Mouse (Mus musculus) hindbrain, embryonic 16.5 days (tissue): ENCODE measurements at regions not wholly inside any gene's neighbourhood (a gene's known extent, or its start where the extent isn't known, plus 50 kb on each side); places are given as distances from the start of the nearest gene placed in this dataset.

Experiments used
- ATAC-seq: fragments of 200-750 bp; cut with Nextera tagmentation; 2 replicates; pipeline ENCODE4 v1.8.0; 2017; ENCODE audit warnings: moderate TSS enrichment, moderate library complexity
- H3K27ac ChIP-seq: fragments of 300-500 bp; sonication (generic); 2 replicates; pipeline ENCODE4 v1.5.1; 2014; ENCODE audit warnings: low read depth, mild to moderate bottlenecking, control low read depth, low read length, moderate library complexity
- H3K27me3 ChIP-seq: fragments of 300-500 bp; sonication (generic); replicated peaks from 2 replicates; pipeline ENCODE4 v1.6.1; 2014; ENCODE audit warnings: low read length; ENCODE audit not compliant: control insufficient read depth, insufficient read depth
- H3K36me3 ChIP-seq: fragments of 300-500 bp; sonication (generic); 2 replicates; pipeline ENCODE4 v1.6.1; 2014; ENCODE audit warnings: mild to moderate bottlenecking, low read length, moderate library complexity, mixed read lengths; ENCODE audit not compliant: control insufficient read depth, insufficient read depth
- H3K4me1 ChIP-seq: fragments of 300-500 bp; sonication (generic); 2 replicates; pipeline ENCODE4 v1.6.1; 2014; ENCODE audit warnings: low read depth, low read length; ENCODE audit not compliant: control insufficient read depth, insufficient read depth
- H3K4me2 ChIP-seq: fragments of 300-500 bp; sonication (generic); 2 replicates; pipeline ENCODE4 v1.6.1; 2014; ENCODE audit warnings: mild to moderate bottlenecking, low read length, control low read depth, moderate library complexity
- H3K4me3 ChIP-seq: fragments of 300-500 bp; sonication (generic); 2 replicates; pipeline ENCODE4 v1.5.1; 2014; ENCODE audit warnings: mild to moderate bottlenecking, low read length, control low read depth, moderate library complexity
- H3K9ac ChIP-seq: fragments of 300-500 bp; sonication (generic); 2 replicates; pipeline ENCODE4 v1.6.1; 2014; ENCODE audit warnings: low read depth, mild to moderate bottlenecking, control low read depth, low read length, moderate library complexity
- H3K9me3 ChIP-seq: fragments of 300-500 bp; sonication (generic); 2 replicates; pipeline ENCODE4 v1.6.1; 2014; ENCODE audit warnings: mild to moderate bottlenecking, low read length, moderate library complexity; ENCODE audit not compliant: control insufficient read depth
- WGBS: fragments of 180-500 bp; shearing (Covaris S2); extraction: QIAGEN DNeasy Blood & Tissue Kit; methylation state at CpG from one replicate; pipeline ENCODE4 v1.1.7; 2014; 5-methylcytosine and 5-hydroxymethylcytosine counted together

DNA sequence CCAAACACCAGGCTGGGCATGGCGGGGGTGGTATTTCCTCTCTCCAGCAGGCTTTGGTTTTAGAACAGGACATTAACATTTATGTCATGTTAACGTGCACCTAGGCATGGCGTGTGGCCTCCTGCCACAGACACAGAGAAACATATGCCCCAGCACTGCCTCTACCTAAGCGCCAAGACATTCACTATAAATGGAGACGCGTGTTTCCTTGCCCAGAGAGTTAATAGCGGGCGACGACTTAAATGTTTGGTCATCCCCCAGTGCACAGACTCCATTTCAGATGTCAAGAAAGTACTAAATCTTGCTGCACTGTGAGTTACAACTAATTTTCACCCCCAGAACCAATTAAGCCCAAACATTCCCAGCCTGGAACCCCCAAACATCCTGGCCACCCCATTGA is 646.3 kb downstream of the Rab28 start:
- no peak overlapping the region for H3K9ac ChIP-seq
- WGBS, result 76% methylated on average over 9 of the region's 9 CpGs
- no peaks in the 10 kb centered on the region for H3K9me3 ChIP-seq
- no peak overlapping the region for H3K4me3 ChIP-seq
- no peak overlapping the region for H3K27ac ChIP-seq
- no peaks in the 10 kb centered on the region for H3K27me3 ChIP-seq
- no peaks in the 10 kb centered on the region for H3K4me1 ChIP-seq
- H3K36me3 ChIP-seq, result no peaks in the 10 kb centered on the region
- no peak overlapping the region for H3K4me2 ChIP-seq
- ATAC-seq, result no peak

- 43% methylated on average over 3 of the region's 3 CpGs for WGBS
- no peak overlapping the region for H3K4me2 ChIP-seq
- no peaks in the 10 kb centered on the region for H3K36me3 ChIP-seq
- no peak for ATAC-seq
- no peak overlapping the region for H3K27ac ChIP-seq
- no peaks in the 10 kb centered on the region for H3K9me3 ChIP-seq
- H3K9ac ChIP-seq, result no peak overlapping the region
- no peaks in the 10 kb centered on the region for H3K27me3 ChIP-seq
- H3K4me1 ChIP-seq, result no peaks in the 10 kb centered on the region
- no peak overlapping the region for H3K4me3 ChIP-seq
These were observed 646.7 kb downstream of the Rab28 start for GRCm38 (mm10) chr5:41061222-41061621.

GRCm38 (mm10) chr5:41058015-41058414 is 649.9 kb downstream of the Rab28 start:
- no peak overlapping the region for H3K4me3 ChIP-seq
- WGBS, result 89% methylated on average over 3 of the region's 3 CpGs
- H3K4me2 ChIP-seq, result no peak overlapping the region
- no peaks in the 10 kb centered on the region for H3K36me3 ChIP-seq
- ATAC-seq, result no peak
- no peaks in the 10 kb centered on the region for H3K27me3 ChIP-seq
- H3K4me1 ChIP-seq, result no peaks in the 10 kb centered on the region
- H3K9ac ChIP-seq, result no peak overlapping the region
- H3K9me3 ChIP-seq, result no peaks in the 10 kb centered on the region
- no peak overlapping the region for H3K27ac ChIP-seq

DNA sequence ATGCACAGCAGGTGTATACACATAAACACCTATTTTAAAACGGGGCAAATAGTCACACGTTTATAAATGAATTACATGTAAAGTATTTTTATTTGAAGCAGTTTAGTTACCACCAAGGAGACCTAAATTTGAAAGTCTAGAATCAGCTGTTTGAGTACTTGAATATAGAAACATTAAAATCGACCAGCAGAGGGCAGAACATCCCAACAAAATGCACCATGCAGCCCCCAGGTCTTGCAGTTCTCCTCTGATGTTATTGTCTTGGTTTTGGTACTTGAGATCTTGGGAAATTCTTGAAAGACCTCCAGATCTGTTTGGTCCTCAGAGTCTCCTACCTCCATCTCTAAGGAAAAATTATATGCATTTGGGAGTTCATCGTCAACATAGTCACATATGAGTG is 656.0 kb downstream of the Rab28 start:
- H3K36me3 ChIP-seq, result no peaks in the 10 kb centered on the region
- 32% methylated on average over 4 of the region's 4 CpGs for WGBS

GRCm38 (mm10) chr5:41048515-41048914 is 659.4 kb downstream of the Rab28 start:
- H3K4me2 ChIP-seq, result no peak overlapping the region
- WGBS, result 13% methylated on average over 1 of the region's 1 CpGs
- H3K27ac ChIP-seq, result no peak overlapping the region
- H3K4me1 ChIP-seq, result no peaks in the 10 kb centered on the region
- no peak overlapping the region for H3K4me3 ChIP-seq
- no peak overlapping the region for H3K9ac ChIP-seq
- H3K27me3 ChIP-seq, result no peaks in the 10 kb centered on the region
- no peaks in the 10 kb centered on the region for H3K36me3 ChIP-seq
- no peaks in the 10 kb centered on the region for H3K9me3 ChIP-seq
- ATAC-seq, result peak; percentile 85

More for the DNA sequence above, 656.0 kb downstream of the Rab28 start:
- no peak for ATAC-seq
- Histone ChIP-seq H3K4me1 (no peaks in the 10 kb centered on the region), H3K9ac (no peak overlapping the region), H3K9me3 (no peaks in the 10 kb centered on the region), H3K27ac (no peak overlapping the region), H3K4me3 (no peak overlapping the region), H3K27me3 (no peaks in the 10 kb centered on the region), H3K4me2 (no peak overlapping the region)

GRCm38 (mm10) chr5:41045221-41045620 is 662.7 kb downstream of the Rab28 start:
- Histone ChIP-seq H3K4me2 (no peak overlapping the region), H3K27me3 (no peaks in the 10 kb centered on the region), H3K9me3 (no peaks in the 10 kb centered on the region), H3K4me3 (no peak overlapping the region), H3K27ac (no peak overlapping the region), H3K9ac (no peak overlapping the region), H3K36me3 (no peaks in the 10 kb centered on the region), H3K4me1 (no peaks in the 10 kb centered on the region)
- WGBS, result 74% methylated on average over 1 of the region's 1 CpGs
- ATAC-seq, result no peak

DNA sequence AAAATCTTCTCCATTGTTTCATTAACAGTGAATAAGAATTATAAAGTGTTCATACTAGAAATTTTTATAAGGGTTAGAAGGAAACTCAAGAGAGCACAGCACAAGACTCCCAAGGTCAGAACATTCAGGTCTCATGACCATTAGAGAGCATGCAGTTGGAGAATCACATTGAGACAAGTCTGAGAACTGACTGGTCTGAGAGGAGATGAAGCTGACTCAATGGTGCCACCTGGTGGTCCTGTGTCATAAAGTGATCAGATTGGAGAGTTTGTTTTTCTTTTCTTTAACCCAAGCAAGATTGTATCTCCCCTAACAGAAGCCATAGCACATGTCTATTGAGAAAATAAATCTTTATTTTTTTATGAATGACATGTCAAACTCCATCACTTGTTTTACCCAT is 663.5 kb downstream of the Rab28 start:
- ATAC-seq, result peak; percentile 88
- Histone ChIP-seq H3K27ac (no peak overlapping the region), H3K9me3 (no peaks in the 10 kb centered on the region), H3K4me1 (no peaks in the 10 kb centered on the region), H3K36me3 (no peaks in the 10 kb centered on the region), H3K9ac (no peak overlapping the region), H3K27me3 (no peaks in the 10 kb centered on the region), H3K4me2 (no peak overlapping the region), H3K4me3 (no peak overlapping the region)

- 85% methylated on average over 4 of the region's 4 CpGs for WGBS
- Histone ChIP-seq H3K9ac (no peak overlapping the region), H3K27ac (no peak overlapping the region), H3K4me2 (no peak overlapping the region), H3K4me1 (no peaks in the 10 kb centered on the region), H3K4me3 (no peak overlapping the region), H3K27me3 (no peaks in the 10 kb centered on the region), H3K9me3 (no peaks in the 10 kb centered on the region), H3K36me3 (no peaks in the 10 kb centered on the region)
- ATAC-seq, result no peak
These were observed 669.2 kb downstream of the Rab28 start for GRCm38 (mm10) chr5:41038790-41039189.

- no peak for ATAC-seq
- H3K4me1 ChIP-seq, result no peaks in the 10 kb centered on the region
- WGBS, result 69% methylated on average over 3 of the region's 3 CpGs
- no peaks in the 10 kb centered on the region for H3K27me3 ChIP-seq
- no peaks in the 10 kb centered on the region for H3K36me3 ChIP-seq
- H3K9me3 ChIP-seq, result no peaks in the 10 kb centered on the region
- H3K4me3 ChIP-seq, result no peak overlapping the region
- no peak overlapping the region for H3K9ac ChIP-seq
- no peak overlapping the region for H3K4me2 ChIP-seq
- no peak overlapping the region for H3K27ac ChIP-seq
These were observed 701.3 kb downstream of the Rab28 start for GRCm38 (mm10) chr5:41006692-41007091.

- ATAC-seq, result no peak
- Histone ChIP-seq H3K36me3 (no peaks in the 10 kb centered on the region), H3K9me3 (no peaks in the 10 kb centered on the region), H3K4me1 (no peaks in the 10 kb centered on the region), H3K4me2 (no peak overlapping the region), H3K9ac (no peak overlapping the region), H3K27ac (no peak overlapping the region), H3K27me3 (no peaks in the 10 kb centered on the region), H3K4me3 (no peak overlapping the region)
- WGBS, result 71% methylated on average over 7 of the region's 7 CpGs
These were observed 721.4 kb downstream of the Rab28 start for GRCm38 (mm10) chr5:40986562-40986961.
